Mouse (Mus musculus) forebrain, embryonic 14.5 days (tissue): ENCODE results near the gene Mndal. TPM values are rescaled to one million over a fixed set of nuclear protein-coding genes. Genes with fewer than 3 reads are reported as not detected.
"Not testable (repeated sequence)": the region's sequence is repeated elsewhere in the genome, so short reads cannot be mapped to it uniquely, and the experiment has no call there.

Source experiments
- ATAC-seq: fragments of 200-750 bp; cut with Nextera tagmentation; 2 replicates; pipeline ENCODE4 v1.8.0; 2017; ENCODE audit warnings: mild to moderate bottlenecking, moderate library complexity
- DNase-seq: peaks from one replicate; pipeline ENCODE4 v3.0.0-alpha.2; 2015; ENCODE audit warnings: low spot score
- H3K27ac ChIP-seq: fragments of 300-500 bp; sonication (generic); 2 replicates; pipeline ENCODE4 v1.5.1; 2014; ENCODE audit warnings: low read depth, mild to moderate bottlenecking, control low read depth, low read length, moderate library complexity
- H3K27me3 ChIP-seq: fragments of 300-500 bp; sonication (generic); replicated peaks from 2 replicates; pipeline ENCODE4 v1.6.1; 2014; ENCODE audit warnings: low read length, control low read depth, mixed read lengths; ENCODE audit not compliant: control insufficient read depth, insufficient read depth
- H3K36me3 ChIP-seq: fragments of 300-500 bp; sonication (generic); 2 replicates; pipeline ENCODE4 v1.6.1; 2014; ENCODE audit warnings: low read length, control low read depth; ENCODE audit not compliant: control insufficient read depth, insufficient read depth
- H3K4me1 ChIP-seq: fragments of 300-500 bp; sonication (generic); 2 replicates; pipeline ENCODE4 v1.6.1; 2014; ENCODE audit warnings: antibody characterized with exemption, low read length, control low read depth; ENCODE audit not compliant: control insufficient read depth, insufficient read depth
- H3K4me2 ChIP-seq: fragments of 300-500 bp; sonication (generic); 2 replicates; pipeline ENCODE4 v1.6.1; 2014; ENCODE audit warnings: mild to moderate bottlenecking, control low read depth, low read length
- H3K4me3 ChIP-seq: fragments of 300-500 bp; sonication (generic); 2 replicates; pipeline ENCODE4 v1.5.1; 2014; ENCODE audit warnings: low read depth, low read length, control low read depth
- H3K9ac ChIP-seq: fragments of 300-500 bp; sonication (generic); 2 replicates; pipeline ENCODE4 v1.6.1; 2014; ENCODE audit warnings: mild to moderate bottlenecking, low read length, control low read depth, moderate library complexity
- H3K9me3 ChIP-seq: fragments of 300-500 bp; sonication (generic); replicated peaks from 2 replicates; pipeline ENCODE4 v1.6.1; 2016; ENCODE audit warnings: low read length, control low read depth, mixed read lengths; ENCODE audit not compliant: control insufficient read depth
- WGBS: fragments of 180-500 bp; shearing (Covaris S2); extraction: QIAGEN DNeasy Blood & Tissue Kit; methylation state at CpG from one replicate; pipeline ENCODE4 v1.1.7; 2014; 5-methylcytosine and 5-hydroxymethylcytosine counted together
- polyA plus RNA-seq: library from polyadenylated mRNA; unstranded; fragments of >200 nt; fragmentation: Nextera tagmentation; extraction: Ambion mirVana; gene quantifications from 2 replicates; pipeline ENCODE4 v1.2.1, GENCODE M21; 2014

The Mndal gene
- polyA plus RNA-seq, result 1.6 and 2.0 TPM in 2 replicates

GRCm38 (mm10) chr1:173941924-173942779 lies at the start of gene Mndal, which contains the start of gene Ifi203:
Gene Mndal (minus strand): TSS chr1:173942491.
Gene Ifi203 (minus strand): TSS chr1:173942672.
- not testable (repeated sequence) for H3K4me1 ChIP-seq, H3K36me3 ChIP-seq, H3K27ac ChIP-seq, H3K4me3 ChIP-seq, H3K4me2 ChIP-seq, DNase-seq, ATAC-seq, H3K9me3 ChIP-seq, H3K9ac ChIP-seq, H3K27me3 ChIP-seq
- WGBS, result 89% methylated on average over 3 of the region's 3 CpGs

GRCm38 (mm10) chr1:173982694-173983305 lies 40.5 kb upstream of the Mndal start, which contains the start of gene Ifi202b:
Gene Ifi202b (minus strand): TSS chr1:173982744.
- not testable (repeated sequence) for DNase-seq, H3K4me3 ChIP-seq

GRCm38 (mm10) chr1:173981038-173981437 lies 38.7 kb upstream of the Mndal start:
- not testable (repeated sequence) for DNase-seq, H3K27me3 ChIP-seq, H3K4me2 ChIP-seq, H3K27ac ChIP-seq, H3K9ac ChIP-seq, H3K36me3 ChIP-seq, H3K4me1 ChIP-seq, ATAC-seq, H3K9me3 ChIP-seq, H3K4me3 ChIP-seq
- whole genome bisulfite sequencing, result 57% methylated on average over 3 of the region's 3 CpGs

More at GRCm38 (mm10) chr1:173982694-173983305, 40.5 kb upstream of the Mndal start, which contains the start of gene Ifi202b:
- not testable (repeated sequence) for H3K4me1 ChIP-seq, H3K27me3 ChIP-seq, H3K9me3 ChIP-seq, H3K36me3 ChIP-seq, H3K9ac ChIP-seq, ATAC-seq, H3K4me2 ChIP-seq, H3K27ac ChIP-seq
- WGBS, result 88% methylated on average over 6 of the region's 6 CpGs

GRCm38 (mm10) chr1:173977622-173978021 lies 35.3 kb upstream of the Mndal start:
- Histone ChIP-seq H3K9me3 (no peaks in the 10 kb centered on the region), H3K9ac (no peak overlapping the region), H3K27me3 (no peaks in the 10 kb centered on the region), H3K27ac (no peak overlapping the region), H3K4me2 (no peak overlapping the region), H3K4me1 (no peaks in the 10 kb centered on the region), H3K4me3 (no peak overlapping the region), H3K36me3 (no peaks in the 10 kb centered on the region)
- no peak for DNase-seq
- no peak for ATAC-seq

GRCm38 (mm10) chr1:173973111-173973510 lies 30.8 kb upstream of the Mndal start:
- DNase-seq (no peak), ATAC-seq (no peak)
- no peak overlapping the region for H3K27ac ChIP-seq
- no peak overlapping the region for H3K9ac ChIP-seq
- H3K27me3 ChIP-seq, result no peaks in the 10 kb centered on the region
- H3K4me3 ChIP-seq, result no peak overlapping the region
- H3K36me3 ChIP-seq, result no peaks in the 10 kb centered on the region
- no peaks in the 10 kb centered on the region for H3K9me3 ChIP-seq
- H3K4me1 ChIP-seq, result no peaks in the 10 kb centered on the region
- no peak overlapping the region for H3K4me2 ChIP-seq

GRCm38 (mm10) chr1:173961491-173961890 lies 19.2 kb upstream of the Mndal start:
- DNase-seq, H3K4me2 ChIP-seq, H3K27ac ChIP-seq, H3K9ac ChIP-seq, H3K27me3 ChIP-seq, H3K9me3 ChIP-seq, H3K4me1 ChIP-seq, H3K36me3 ChIP-seq, ATAC-seq, H3K4me3 ChIP-seq: not testable (repeated sequence)
- 85% methylated on average over 1 of the region's 1 CpGs for WGBS

GRCm38 (mm10) chr1:173959998-173960397 lies 17.7 kb upstream of the Mndal start:
- H3K4me1 ChIP-seq, H3K27me3 ChIP-seq, ATAC-seq, H3K4me2 ChIP-seq, H3K36me3 ChIP-seq, DNase-seq, H3K9me3 ChIP-seq, H3K27ac ChIP-seq, H3K9ac ChIP-seq, H3K4me3 ChIP-seq: not testable (repeated sequence)
- whole genome bisulfite sequencing, result 58% methylated on average over 3 of the region's 3 CpGs

GRCm38 (mm10) chr1:173955839-173956527 lies 13.7 kb upstream of the Mndal start:
- not testable (repeated sequence) for DNase-seq, H3K27ac ChIP-seq, H3K4me1 ChIP-seq, H3K4me3 ChIP-seq, H3K36me3 ChIP-seq, H3K27me3 ChIP-seq, H3K9me3 ChIP-seq, H3K4me2 ChIP-seq, ATAC-seq, H3K9ac ChIP-seq
- 82% methylated on average over 3 of the region's 3 CpGs for WGBS
